Mouse (Mus musculus) left cerebral cortex, postnatal 36 days (tissue): Measurements from ENCODE around the gene Gdf15. TPM values are rescaled to one million over a fixed set of nuclear protein-coding genes. Genes with fewer than 3 reads are reported as not detected.
"Not testable (repeated sequence)": the region's sequence is repeated elsewhere in the genome, so short reads cannot be mapped to it uniquely, and the experiment has no call there.

Source experiments
- DNase-seq, 2 experiments: peaks; one replicate each; pipeline ENCODE4 v3.0.0; 2021 to 2022; ENCODE audit warnings: low spot score in 2 of 2, mixed read lengths in 1 of 2
- intact Hi-C: fragments of 180-260 bp; cut with DNase I; formaldehyde crosslinking; loops from one replicate; pipeline ENCODE4 v1.15.1; 2025
- total RNA-seq, 2 experiments: library from RNA; stranded (reverse); gene quantifications; 2 replicates each; pipeline ENCODE4 v1.2.3; 2021

The Gdf15 gene
- total RNA-seq, 2 experiments from 2014 or later = not detected

GRCm38 (mm10) chr8:70596775-70597416 is 35.4 kb downstream of the Gdf15 start:
- DNase-seq = peak in 1 of 2 experiments; percentile 29
- intact Hi-C loops = no loop called here

- intact Hi-C loops = no loop called here
- no peak for DNase-seq
These were observed 36.0 kb downstream of the Gdf15 start for GRCm38 (mm10) chr8:70596216-70596615.

GRCm38 (mm10) chr8:70595811-70596210 is 36.4 kb downstream of the Gdf15 start:
- intact Hi-C loops = no loop called here
- DNase-seq = no peak

GRCm38 (mm10) chr8:70594621-70595564 is 37.4 kb downstream of the Gdf15 start:
- intact Hi-C loops = no loop called here

DNA sequence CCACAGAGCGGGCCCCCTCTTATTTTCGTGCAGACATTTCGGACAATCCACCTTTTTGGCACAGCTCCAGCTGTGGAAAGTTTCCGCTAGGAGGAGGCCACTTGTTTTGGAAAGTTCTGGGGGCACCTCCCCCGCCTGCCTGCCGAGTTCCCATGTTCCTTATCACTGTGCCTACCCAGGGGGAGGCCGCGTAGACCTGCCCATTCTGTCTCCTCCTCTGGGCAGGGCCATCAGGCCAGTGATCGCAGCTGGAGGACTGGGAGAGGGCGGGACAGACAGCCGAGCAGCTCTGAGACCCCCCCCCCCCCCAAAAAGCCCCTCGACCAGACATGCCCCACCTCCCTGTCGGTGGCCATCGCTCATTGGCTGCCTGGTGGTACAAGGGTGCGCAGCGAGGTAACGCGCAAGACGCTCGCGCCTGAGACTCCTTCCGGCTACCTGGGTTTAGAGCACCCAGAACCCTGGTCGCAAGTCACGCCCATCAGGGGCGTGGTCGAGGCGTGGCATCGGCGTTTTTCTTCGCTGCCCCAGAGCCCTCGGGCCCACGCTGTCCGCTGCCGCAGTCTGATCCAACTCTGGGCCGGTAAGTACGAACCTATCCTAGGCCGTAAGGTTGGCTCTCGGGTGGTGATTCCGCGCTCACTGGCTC is 38.2 kb downstream of the Gdf15 start, which contains the start of gene Isyna1:
Gene Isyna1, plus strand, starts transcription at position 413 of the 649 bp plus-strand sequence.
- intact Hi-C loops = no loop called here

More at GRCm38 (mm10) chr8:70594621-70595564, 37.4 kb downstream of the Gdf15 start:
- peak; percentile 34 to 62 for DNase-seq

GRCm38 (mm10) chr8:70593173-70593572 is 39.1 kb downstream of the Gdf15 start:
- intact Hi-C loops = no loop called here

More for the DNA sequence above, 38.2 kb downstream of the Gdf15 start, which contains the start of gene Isyna1:
- peak; percentile 77 to 78 for DNase-seq

DNA sequence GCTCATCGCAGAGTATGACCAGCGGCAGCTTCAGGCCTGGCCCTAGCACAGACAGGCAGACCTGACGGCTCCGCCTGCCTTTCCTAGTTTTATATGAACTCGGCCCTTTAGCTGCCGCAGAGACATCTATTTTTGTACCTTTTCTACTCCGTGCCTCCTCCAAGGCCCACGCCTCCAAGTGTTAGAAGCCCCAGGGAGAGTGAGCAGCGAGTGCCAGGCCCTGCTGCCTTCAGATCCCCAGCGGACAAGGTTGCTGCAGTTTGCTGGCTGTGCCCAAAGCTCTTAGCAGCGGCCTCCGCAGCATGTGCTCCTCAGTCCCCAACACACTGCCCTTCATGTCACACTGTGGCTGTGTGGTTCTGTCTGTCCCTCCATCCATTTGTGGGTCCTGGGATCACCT is 40.7 kb downstream of the Gdf15 start:
- DNase-seq = peak; percentile 38 to 60
- intact Hi-C loops = no loop called here

More at GRCm38 (mm10) chr8:70593173-70593572, 39.1 kb downstream of the Gdf15 start:
- DNase-seq = peak in 1 of 2 experiments; percentile 24

DNA sequence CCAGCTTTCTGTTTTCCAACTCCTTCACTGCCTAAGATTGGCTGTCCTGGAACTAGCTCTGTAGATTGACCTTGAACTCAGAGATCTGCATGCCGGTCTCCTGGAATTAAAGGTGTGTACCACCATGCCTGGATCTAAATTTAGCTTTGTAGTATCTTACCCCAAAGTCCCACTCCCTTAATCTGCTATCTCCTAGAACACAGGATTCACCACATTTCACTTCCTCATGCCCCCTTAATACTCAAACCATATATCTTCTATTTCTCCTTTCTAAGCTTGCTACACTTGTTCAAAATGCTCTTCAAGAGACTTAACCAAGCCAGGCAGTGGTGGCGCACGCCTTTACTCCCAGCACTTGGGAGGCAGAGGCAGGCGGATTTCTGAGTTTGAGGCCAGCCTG is 44.3 kb downstream of the Gdf15 start:
- DNase-seq, intact Hi-C loops: not testable (repeated sequence)

GRCm38 (mm10) chr8:70585258-70585652 is 47.0 kb downstream of the Gdf15 start:
- peak; percentile 50 to 53 for DNase-seq
- intact Hi-C loops = no loop called here

DNA sequence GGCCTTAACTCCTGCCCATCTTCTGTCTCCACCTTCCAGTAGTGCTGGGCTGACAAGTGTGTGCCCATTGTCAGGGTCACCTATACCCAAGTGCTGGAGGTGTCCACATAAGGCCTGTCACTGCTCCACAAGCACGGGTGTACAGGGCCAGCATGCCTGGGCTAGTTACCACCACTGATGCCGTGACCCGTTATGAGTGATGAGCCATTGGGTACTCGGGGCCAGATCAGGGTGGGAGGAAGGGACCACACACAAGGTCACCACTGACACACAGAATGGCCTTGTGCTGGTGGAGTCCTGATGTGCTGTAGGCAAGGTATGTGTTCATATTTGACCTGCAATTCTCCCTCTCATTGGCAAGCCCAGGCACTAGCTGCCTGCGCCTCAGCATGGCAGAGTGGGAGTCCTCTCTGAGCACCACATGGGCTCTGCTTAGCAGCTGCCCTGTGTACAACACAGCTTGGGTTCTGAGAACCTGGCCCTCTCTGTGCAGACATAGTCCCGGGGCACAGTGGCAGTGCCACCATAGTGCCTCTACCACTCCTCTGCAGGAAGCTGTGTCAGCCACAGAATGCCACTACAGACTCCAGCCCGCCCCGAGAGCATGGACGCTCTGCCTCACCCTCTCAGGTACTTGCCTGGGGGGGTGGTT is 47.5 kb downstream of the Gdf15 start:
- no peak for DNase-seq
- intact Hi-C loops = loop anchor here (5.0 kb wide), 1 partner anchor 37 kb away; no protein-coding TSS in a partner anchor

GRCm38 (mm10) chr8:70583476-70584387 is 48.5 kb downstream of the Gdf15 start:
- intact Hi-C loops = loop anchor here (5.0 kb wide), 1 partner anchor 36 kb away; no protein-coding TSS in a partner anchor

More at GRCm38 (mm10) chr8:70583476-70584387, 48.5 kb downstream of the Gdf15 start:
- DNase-seq = peak; percentile 34 to 49

Other genes with a start within 250 kb of the Gdf15 start
- gene Crtc1, start 192.9 kb downstream of the Gdf15 start, total RNA-seq = 100 to 1,000 TPM; 116 to 140 TPM
- gene Klhl26, start 155.5 kb downstream of the Gdf15 start, total RNA-seq = 10 to 100 TPM; 43.6 to 44.6 TPM
- gene Tmem59l, start 145.1 kb downstream of the Gdf15 start, total RNA-seq = 100 to 1,000 TPM; 279 to 317 TPM
- gene Crlf1, start 139.3 kb downstream of the Gdf15 start, total RNA-seq = 1 to 10 TPM; 4.1 to 4.6 TPM
- 100 to 1,000 TPM; 106 to 108 TPM for gene Rex1bd, start 125.7 kb downstream of the Gdf15 start, total RNA-seq
- 100 to 1,000 TPM; 828 to 997 TPM for gene Uba52, start 121.7 kb downstream of the Gdf15 start, total RNA-seq
- 100 to 1,000 TPM; 403 to 432 TPM for gene Fkbp8, start 104.7 kb downstream of the Gdf15 start, total RNA-seq
- 10 to 100 TPM; 45.0 to 49.7 TPM for gene Kxd1, start 104.5 kb downstream of the Gdf15 start, total RNA-seq
- 10 to 100 TPM; 19.1 to 20.7 TPM for gene Ell, start 93.0 kb downstream of the Gdf15 start, total RNA-seq
- 10 to 100 TPM; 47.5 to 53.0 TPM for gene Isyna1, start 38.1 kb downstream of the Gdf15 start, total RNA-seq
- gene Ssbp4, start 23.6 kb downstream of the Gdf15 start, total RNA-seq = 100 to 1,000 TPM; 257 to 265 TPM
- gene Lrrc25, start 16.3 kb downstream of the Gdf15 start, total RNA-seq = 1 to 10 TPM in 1 of 2 experiments, under 1 TPM in 1; 0.44 to 1.2 TPM
- 10 to 100 TPM; 11.6 to 17.2 TPM for gene Pgpep1, start 27.9 kb upstream of the Gdf15 start, total RNA-seq
- 10 to 100 TPM; 59.1 to 69.8 TPM for gene Lsm4, start 40.8 kb upstream of the Gdf15 start, total RNA-seq
- gene Jund, start 66.5 kb upstream of the Gdf15 start, total RNA-seq = 100 to 1,000 TPM; 219 to 272 TPM
- under 1 TPM; 0.10 to 0.34 TPM for gene Iqcn, start 71.0 kb upstream of the Gdf15 start, total RNA-seq
- not detected for gene Gm3336, start 86.1 kb upstream of the Gdf15 start, total RNA-seq
- gene Pde4c, start 91.3 kb upstream of the Gdf15 start, total RNA-seq = 1 to 10 TPM in 1 of 2 experiments, under 1 TPM in 1; 0.89 to 2.0 TPM
- 100 to 1,000 TPM; 824 to 964 TPM for gene Rab3a, start 122.2 kb upstream of the Gdf15 start, total RNA-seq
- gene Mpv17l2, start 128.5 kb upstream of the Gdf15 start, total RNA-seq = 10 to 100 TPM; 33.9 to 41.5 TPM
- gene Pik3r2, start 144.3 kb upstream of the Gdf15 start, total RNA-seq = 100 to 1,000 TPM; 152 to 164 TPM
- gene Mast3, start 172.6 kb upstream of the Gdf15 start, total RNA-seq = 100 to 1,000 TPM; 312 to 338 TPM
- 1 to 10 TPM in 1 of 2 experiments, under 1 TPM in 1; 0.86 to 1.1 TPM for gene Il12rb1, start 176.0 kb upstream of the Gdf15 start, total RNA-seq
- 10 to 100 TPM; 16.9 to 20.2 TPM for gene Arrdc2, start 207.3 kb upstream of the Gdf15 start, total RNA-seq
- gene Kcnn1, start 230.8 kb upstream of the Gdf15 start, total RNA-seq = 10 to 100 TPM; 18.3 to 27.0 TPM
- gene Ccdc124, start 241.5 kb upstream of the Gdf15 start, total RNA-seq = 100 to 1,000 TPM in 1 of 2 experiments, 10 to 100 TPM in 1; 88.6 to 108 TPM